Mouse (Mus musculus): ENCODE results near the gene Sephs1.

- TF ChIP-seq CTCF (IDR thresholded peaks at IDR 0.05) (no peak), EP300 (IDR thresholded peaks at IDR 0.05) (no peak)
These were observed 14.2 kb downstream of the Sephs1 start for GRCm38 (mm10) chr2:4895598-4895997.
